Mouse (Mus musculus): ENCODE data around the gene Has1.

- no peak for TF ChIP-seq CTCF (IDR thresholded peaks at IDR 0.05; ENCODE audit: extremely low read depth, insufficient read length, insufficient replicate concordance, low read depth, low read length)
- TF ChIP-seq POLR2A (IDR thresholded peaks at IDR 0.05; ENCODE audit: low read depth, low read length) = no peak
Measured at GRCm38 (mm10) chr17:17871697-17872096, 16.7 kb upstream of the Has1 start.

All from small intestine, adult 2 months (tissue).